Mouse (Mus musculus) embryonic facial prominence, embryonic 13.5 days (tissue): ENCODE measurements around the gene Kcnab1. TPM values are rescaled to one million over a fixed set of nuclear protein-coding genes. Genes with fewer than 3 reads are reported as not detected.

Experiments used
- ATAC-seq: fragments of 200-750 bp; cut with Nextera tagmentation; 2 replicates; pipeline ENCODE4 v1.8.0; 2017; ENCODE audit warnings: low read depth; ENCODE audit not compliant: insufficient number of reproducible peaks, insufficient read depth, low FRiP score, low TSS enrichment
- H3K27ac ChIP-seq: fragments of 300-500 bp; sonication (generic); 2 replicates; pipeline ENCODE4 v1.5.1; 2015; ENCODE audit warnings: moderate library complexity, mild to moderate bottlenecking, inconsistent platforms
- H3K27me3 ChIP-seq: fragments of 300-500 bp; sonication (generic); 2 replicates; pipeline ENCODE4 v1.6.1; 2015; ENCODE audit warnings: mild to moderate bottlenecking, inconsistent platforms
- H3K36me3 ChIP-seq: fragments of 300-500 bp; sonication (generic); 2 replicates; pipeline ENCODE4 v1.6.1; 2015; ENCODE audit warnings: mild to moderate bottlenecking, inconsistent platforms
- H3K4me1 ChIP-seq: fragments of 300-500 bp; sonication (generic); 2 replicates; pipeline ENCODE4 v1.6.1; 2015; ENCODE audit warnings: inconsistent platforms
- H3K4me2 ChIP-seq: fragments of 300-500 bp; sonication (generic); 2 replicates; pipeline ENCODE4 v1.6.1; 2015; ENCODE audit warnings: moderate library complexity, mild to moderate bottlenecking, inconsistent platforms
- H3K4me3 ChIP-seq: fragments of 300-500 bp; sonication (generic); 2 replicates; pipeline ENCODE4 v1.5.1; 2015; ENCODE audit warnings: mild to moderate bottlenecking, inconsistent platforms
- H3K9ac ChIP-seq: fragments of 300-500 bp; sonication (generic); 2 replicates; pipeline ENCODE4 v1.6.1; 2015; ENCODE audit warnings: mild to moderate bottlenecking, inconsistent platforms
- H3K9me3 ChIP-seq: fragments of 300-500 bp; sonication (generic); 2 replicates; pipeline ENCODE4 v1.6.1; 2016; ENCODE audit warnings: inconsistent platforms
- WGBS: fragments of 180-500 bp; shearing (Covaris S2); methylation state at CpG from one replicate; pipeline ENCODE4 v1.1.7; 2015; ENCODE audit warnings: mixed read lengths; 5-methylcytosine and 5-hydroxymethylcytosine counted together
- polyA plus RNA-seq: library from polyadenylated mRNA; unstranded; fragments of >200 nt; fragmentation: Nextera tagmentation; extraction: Ambion mirVana; gene quantifications from 2 replicates; pipeline ENCODE4 v1.2.1, GENCODE M21; 2015

Gene Kcnab1
- polyA plus RNA-seq, 1 experiment from 2014 or later = 3.0 TPM

- Histone ChIP-seq H3K9me3 (no peaks in the 10 kb centered on the region), H3K36me3 (no peaks in the 10 kb centered on the region), H3K4me1 (no peaks in the 10 kb centered on the region), H3K4me2 (no peak overlapping the region), H3K27me3 (no peaks in the 10 kb centered on the region), H3K9ac (no peak overlapping the region), H3K4me3 (no peak overlapping the region), H3K27ac (no peak overlapping the region)
- ATAC-seq = no peak
Observed at GRCm38 (mm10) chr3:65407891-65408290, 298.7 kb downstream of the Kcnab1 start.

- Histone ChIP-seq H3K4me2 (no peak overlapping the region), H3K4me1 (peaks cover 13% of the 10 kb centered on the region), H3K27ac (no peak overlapping the region), H3K4me3 (no peak overlapping the region), H3K36me3 (no peaks in the 10 kb centered on the region), H3K9me3 (no peaks in the 10 kb centered on the region), H3K9ac (no peak overlapping the region), H3K27me3 (no peaks in the 10 kb centered on the region)
- ATAC-seq = no peak
Observed at GRCm38 (mm10) chr3:65416571-65416970, 307.4 kb downstream of the Kcnab1 start.

GRCm38 (mm10) chr3:65417913-65418594, 308.9 kb downstream of the Kcnab1 start:
- 28% methylated on average over 5 of the region's 5 CpGs for WGBS
- H3K36me3 ChIP-seq = no peaks in the 10 kb centered on the region
- no peak overlapping the region for H3K9ac ChIP-seq
- H3K4me2 ChIP-seq = no peak overlapping the region
- no peak overlapping the region for H3K4me3 ChIP-seq
- no peak for ATAC-seq
- H3K9me3 ChIP-seq = no peaks in the 10 kb centered on the region
- H3K27ac ChIP-seq = no peak overlapping the region
- peaks cover 13% of the 10 kb centered on the region for H3K4me1 ChIP-seq
- no peaks in the 10 kb centered on the region for H3K27me3 ChIP-seq

- Histone ChIP-seq H3K27me3 (no peaks in the 10 kb centered on the region), H3K4me2 (no peak overlapping the region), H3K27ac (no peak overlapping the region), H3K36me3 (no peaks in the 10 kb centered on the region), H3K9ac (no peak overlapping the region), H3K4me1 (peaks cover 13% of the 10 kb centered on the region), H3K9me3 (no peaks in the 10 kb centered on the region), H3K4me3 (no peak overlapping the region)
- WGBS = 89% methylated on average over 3 of the region's 3 CpGs
- no peak for ATAC-seq
Observed at GRCm38 (mm10) chr3:65419706-65420105, 310.5 kb downstream of the Kcnab1 start.
